Mouse (Mus musculus) liver, embryonic 14.5 days (tissue): ENCODE results near the gene Rtn4rl1. TPM values are rescaled to one million over a fixed set of nuclear protein-coding genes. Genes with fewer than 3 reads are reported as not detected.

Experiments used
- ATAC-seq: fragments of 200-750 bp; cut with Nextera tagmentation; 2 replicates; pipeline ENCODE4 v1.8.0; 2017; ENCODE audit warnings: moderate number of reproducible peaks, mild to moderate bottlenecking, moderate library complexity; ENCODE audit not compliant: insufficient read depth
- DNase-seq, 3 experiments: peaks; one replicate each; pipeline ENCODE4 v3.0.0-alpha.2; 2012 to 2013; ENCODE audit warnings: low read depth in 3 of 3, low spot score in 3 of 3
- H3K27ac ChIP-seq: fragments of 300-500 bp; sonication (generic); 2 replicates; pipeline ENCODE4 v1.5.1; 2014; ENCODE audit warnings: moderate library complexity, mild to moderate bottlenecking, control low read depth, inconsistent platforms
- H3K27me3 ChIP-seq: fragments of 300-500 bp; sonication (generic); 2 replicates; pipeline ENCODE4 v1.6.1; 2014; ENCODE audit warnings: mild to moderate bottlenecking, low read length, moderate library complexity; ENCODE audit not compliant: control insufficient read depth, insufficient read depth
- H3K36me3 ChIP-seq: fragments of 300-500 bp; sonication (generic); replicated peaks from 2 replicates; pipeline ENCODE4 v1.6.1; 2014; ENCODE audit warnings: low read depth; ENCODE audit not compliant: control insufficient read depth, insufficient read depth
- H3K4me1 ChIP-seq, 2 experiments: fragments of 200-500 bp in 1 of 2; fragments of 300-500 bp in 1 of 2; sonication (generic) in 1 of 2; replicated peaks; 2 replicates each; pipeline ENCODE4 v1.6.1; 2012 to 2014; ENCODE audit warnings: antibody characterized with exemption in 1 of 2, inconsistent platforms in 1 of 2, low read length in 1 of 2; ENCODE audit not compliant: control insufficient read depth in 2 of 2, insufficient read depth in 2 of 2
- H3K4me2 ChIP-seq: fragments of 300-500 bp; sonication (generic); 2 replicates; pipeline ENCODE4 v1.6.1; 2014; ENCODE audit warnings: low read depth, mild to moderate bottlenecking, control low read depth, moderate library complexity
- H3K4me3 ChIP-seq, 2 experiments: fragments of 200-500 bp in 1 of 2; fragments of 300-500 bp in 1 of 2; sonication (generic) in 1 of 2; 2 replicates each; pipeline ENCODE4 v1.5.1; 2012 to 2014; ENCODE audit warnings: low read depth in 2 of 2, low read length in 2 of 2, mild to moderate bottlenecking in 2 of 2, control low read depth in 1 of 2, inconsistent platforms in 1 of 2, moderate library complexity in 1 of 2; ENCODE audit not compliant: insufficient read depth in 1 of 2
- H3K9ac ChIP-seq: fragments of 300-500 bp; sonication (generic); replicated peaks from 2 replicates; pipeline ENCODE4 v1.6.1; 2014; ENCODE audit warnings: mild to moderate bottlenecking, control low read depth, moderate library complexity
- H3K9me3 ChIP-seq: fragments of 300-500 bp; sonication (generic); 2 replicates; pipeline ENCODE4 v1.6.1; 2016; ENCODE audit warnings: low read length, mixed read lengths; ENCODE audit not compliant: control insufficient read depth
- CTCF ChIP-seq: IDR thresholded peaks from 2 replicates; pipeline ENCODE4 v1.5.1; 2016; ENCODE audit warnings: antibody characterized with exemption, low read depth, control low read depth
- EP300 ChIP-seq: IDR thresholded peaks from 2 replicates; pipeline ENCODE4 v1.6.1; 2016; ENCODE audit warnings: antibody characterized with exemption, low read depth
- WGBS: fragments of 180-500 bp; shearing (Covaris S2); extraction: QIAGEN DNeasy Blood & Tissue Kit; methylation state at CpG from one replicate; pipeline ENCODE4 v1.1.7; 2014; ENCODE audit not compliant: insufficient replicate concordance; 5-methylcytosine and 5-hydroxymethylcytosine counted together
- polyA plus RNA-seq, 2 experiments: library from polyadenylated mRNA; depleted of rRNA in 1 of 2; stranded (reverse) in 1 of 2; unstranded in 1 of 2; fragments of >200 nt; fragmentation: Nextera tagmentation in 1 of 2; extraction: Ambion mirVana in 1 of 2; gene quantifications; 2 replicates each; pipeline versions ENCODE4 v1.2.1 to v1.2.3; 2012 to 2014

Rtn4rl1 gene
- polyA plus RNA-seq, 2 experiments: 0.56 to 0.98 TPM

DNA sequence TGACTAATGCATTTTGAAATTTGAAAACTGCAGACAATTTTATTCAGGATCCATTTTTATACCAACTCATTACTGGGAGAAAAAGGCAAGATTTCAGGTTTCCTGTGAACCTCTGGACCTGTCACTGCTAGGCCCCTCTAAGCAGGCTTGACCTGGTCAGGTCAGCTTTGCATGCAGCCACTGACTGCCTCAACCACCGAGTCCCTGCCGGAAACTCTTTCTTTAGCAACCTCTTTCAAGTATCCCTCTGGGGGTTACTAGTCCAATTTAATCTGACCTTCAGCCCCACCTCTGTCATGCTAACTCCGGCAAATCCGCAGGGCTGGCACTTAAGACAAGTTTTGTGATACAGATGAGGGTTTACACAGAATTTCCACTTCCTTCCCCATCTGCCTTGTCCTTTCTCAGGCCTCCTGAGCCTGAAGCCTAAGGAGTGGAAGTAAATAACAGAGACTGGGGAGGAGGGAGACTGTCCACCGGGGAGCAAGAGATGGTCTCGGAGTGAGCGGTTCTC lies 58.0 kb downstream of the Rtn4rl1 start:
- Histone ChIP-seq H3K27ac (no peak overlapping the region), H3K9ac (no peak overlapping the region), H3K9me3 (no peaks in the 10 kb centered on the region), H3K4me2 (no peak overlapping the region), H3K4me1 (peaks cover 5 to 11% of the 10 kb centered on the region in 2 experiments), H3K36me3 (no peaks in the 10 kb centered on the region), H3K4me3 (no peak overlapping the region), H3K27me3 (no peaks in the 10 kb centered on the region)
- no peak for TF ChIP-seq CTCF
- no peak for TF ChIP-seq EP300
- WGBS: 58% methylated on average over 7 of the region's 7 CpGs
- ATAC-seq (no peak), DNase-seq (no peak)

DNA sequence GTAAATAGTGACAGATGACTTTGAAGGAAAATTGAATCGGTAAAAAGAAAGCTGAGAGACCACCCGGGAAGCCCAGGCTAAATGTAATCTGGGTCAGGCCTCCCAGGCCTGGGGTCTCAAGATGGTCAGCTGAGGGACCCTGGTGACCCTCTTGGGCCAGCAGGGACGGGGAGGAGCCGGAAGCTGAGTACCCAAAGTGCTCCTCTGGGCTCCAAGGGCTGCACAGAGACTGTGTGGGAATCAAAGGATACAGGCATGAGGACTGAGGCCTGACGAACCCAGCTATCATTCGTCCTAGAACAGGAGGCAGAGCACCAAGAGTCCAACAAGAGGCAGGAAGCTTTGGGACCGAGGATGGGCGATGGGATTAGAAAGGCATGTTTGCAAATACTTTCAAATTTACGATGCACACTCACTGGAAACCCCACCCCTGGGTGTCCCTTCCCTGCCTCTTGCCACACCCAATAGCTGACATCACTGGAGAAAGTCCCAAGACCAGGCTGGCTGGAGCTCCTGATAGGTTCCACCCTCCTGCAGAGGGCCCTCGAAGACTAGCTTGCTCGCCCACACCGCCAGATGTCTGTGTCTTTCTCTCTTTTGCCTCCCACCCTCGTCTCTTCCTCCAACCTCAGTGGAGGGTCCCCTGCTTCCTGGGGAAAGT lies 60.8 kb downstream of the Rtn4rl1 start:
- DNase-seq (peak; percentile 51 to 81 (median 57)), ATAC-seq (peak; percentile 91)
- WGBS: 38% methylated on average over 13 of the region's 13 CpGs
- Histone ChIP-seq H3K27me3 (no peaks in the 10 kb centered on the region), H3K27ac (no peak overlapping the region; the same call in 1 of the 2 replicates), H3K4me2 (peak overlapping the region; percentile 29), H3K9me3 (no peaks in the 10 kb centered on the region), H3K4me1 (peaks cover 5 to 11% of the 10 kb centered on the region in 2 experiments), H3K4me3 (0 out of 4 replicates have a peak overlapping the region, but pooled peaks have one; percentile 5 to 10), H3K36me3 (no peaks in the 10 kb centered on the region), H3K9ac (peak overlapping the region; percentile 36)
- TF ChIP-seq EP300: no peak
- TF ChIP-seq CTCF: peak; percentile 74

DNA sequence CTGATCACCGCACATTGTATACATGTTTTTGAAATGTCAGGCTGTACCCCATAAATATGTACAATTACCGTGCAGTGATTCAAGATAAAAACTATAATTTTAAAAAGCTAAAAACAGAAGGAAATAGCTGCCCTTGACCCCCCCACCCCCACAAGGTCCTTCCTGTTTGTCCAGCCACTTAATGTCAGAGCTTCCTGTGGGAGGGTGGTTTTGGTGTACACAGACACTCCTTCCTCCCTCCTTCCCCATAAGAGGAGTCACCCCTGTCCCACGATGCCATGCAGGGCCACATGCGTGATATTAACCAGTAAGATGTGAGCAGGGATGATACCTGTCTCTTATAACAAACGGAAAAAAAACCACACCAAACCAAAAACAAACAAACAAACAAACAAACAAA lies 61.7 kb downstream of the Rtn4rl1 start:
- H3K27ac ChIP-seq: no peak overlapping the region
- H3K27me3 ChIP-seq: no peaks in the 10 kb centered on the region
- TF ChIP-seq EP300 (no peak), CTCF (no peak)
- H3K4me3 ChIP-seq: no peak overlapping the region
- no peaks in the 10 kb centered on the region for H3K36me3 ChIP-seq
- 43% methylated on average over 5 of the region's 5 CpGs for WGBS
- H3K9me3 ChIP-seq: no peaks in the 10 kb centered on the region
- H3K4me1 ChIP-seq: peaks cover 5 to 11% of the 10 kb centered on the region in 2 experiments
- ATAC-seq (no peak), DNase-seq (no peak)
- no peak overlapping the region for H3K9ac ChIP-seq
- H3K4me2 ChIP-seq: no peak overlapping the region

DNA sequence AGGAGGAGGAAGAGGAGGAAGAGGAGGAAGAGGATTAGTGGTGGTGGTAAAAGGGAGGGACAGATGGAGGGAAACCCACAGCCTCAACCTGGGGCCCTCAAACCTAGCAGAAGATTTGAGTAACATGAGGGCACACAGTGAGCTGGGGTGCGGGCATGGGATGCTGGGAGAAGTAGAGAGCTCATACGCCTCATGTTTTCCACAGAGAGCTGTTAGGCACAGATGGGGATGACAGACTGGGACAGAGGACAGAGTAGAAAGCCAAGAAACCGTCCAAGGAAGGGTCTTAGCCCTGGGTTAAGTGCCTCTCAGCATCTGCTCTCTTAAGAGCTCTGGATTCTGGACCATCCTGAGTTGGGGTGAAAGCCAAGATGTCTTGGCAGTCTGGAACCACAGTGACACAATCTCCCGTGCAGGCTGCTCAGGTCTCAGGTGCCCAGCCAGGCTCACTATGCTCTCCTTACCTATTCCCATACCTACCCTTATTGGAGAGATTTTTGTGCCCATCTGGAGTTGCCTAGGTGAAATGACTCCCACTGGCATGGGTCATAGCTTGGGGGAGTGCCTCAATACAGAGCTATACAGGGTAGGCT lies 63.6 kb downstream of the Rtn4rl1 start:
- DNase-seq (no peak), ATAC-seq (no peak)
- Histone ChIP-seq H3K36me3 (no peaks in the 10 kb centered on the region), H3K9ac (no peak overlapping the region), H3K27ac (no peak overlapping the region), H3K4me2 (no peak overlapping the region), H3K27me3 (no peaks in the 10 kb centered on the region), H3K9me3 (no peaks in the 10 kb centered on the region), H3K4me1 (peaks cover 13 to 17% of the 10 kb centered on the region in 2 experiments), H3K4me3 (no peak overlapping the region)
- TF ChIP-seq EP300 (no peak), CTCF (no peak)
- WGBS: 62% methylated on average over 4 of the region's 4 CpGs

DNA sequence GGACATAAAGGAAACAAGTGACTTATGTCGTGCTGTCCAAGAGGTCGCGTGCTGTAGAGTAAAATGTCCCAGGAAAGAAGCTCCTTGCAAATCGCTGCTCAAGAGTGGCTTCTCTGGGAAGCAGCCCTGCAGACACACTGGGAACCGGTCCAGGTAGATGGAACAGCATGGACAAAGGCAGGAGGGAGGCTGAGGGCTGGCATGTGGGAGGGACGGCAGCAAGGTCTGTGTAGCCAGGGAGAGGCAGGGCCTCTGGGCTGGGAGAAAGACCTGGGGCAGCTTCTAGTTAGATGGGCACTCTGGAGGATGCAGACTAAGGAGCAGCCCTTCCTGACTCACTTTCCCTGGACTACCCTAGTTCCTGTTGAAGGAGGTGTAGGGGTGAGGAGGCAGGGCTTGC lies 65.8 kb downstream of the Rtn4rl1 start:
- Histone ChIP-seq H3K36me3 (no peaks in the 10 kb centered on the region), H3K4me2 (no peak overlapping the region), H3K4me3 (no peak overlapping the region), H3K27me3 (no peaks in the 10 kb centered on the region), H3K9ac (no peak overlapping the region), H3K4me1 (peaks cover 13 to 15% of the 10 kb centered on the region in 2 experiments), H3K9me3 (no peaks in the 10 kb centered on the region), H3K27ac (no peak overlapping the region)
- TF ChIP-seq CTCF: no peak
- no peak for TF ChIP-seq EP300
- no peak for ATAC-seq
- DNase-seq: no peak
- WGBS: 72% methylated on average over 6 of the region's 6 CpGs
